Mouse (Mus musculus): ENCODE data around the gene Csde1. TPM values are rescaled to one million over a fixed set of nuclear protein-coding genes. Genes with fewer than 3 reads are reported as not detected.

Csde1 gene
- polyA plus RNA-seq, 1 experiment from 2014 or later, result 312 TPM

- H3K27me3 ChIP-seq (replicated peaks; ENCODE audit: control insufficient read depth, insufficient read depth, low read length), result no peaks in the 10 kb centered on the region
- H3K36me3 ChIP-seq (ENCODE audit: control insufficient read depth, insufficient read depth, low read length), result peaks cover 16% of the 10 kb centered on the region
Measured at GRCm38 (mm10) chr3:102995605-102996321, 24.5 kb upstream of the Csde1 start, which contains the start of gene Sike1. Gene Sike1 (plus strand): TSS chr3:102995708.

GRCm38 (mm10) chr3:102997036-102997435 is 23.2 kb upstream of the Csde1 start:
- WGBS, result 75% methylated on average over 10 of the region's 10 CpGs
- peak overlapping the region; percentile 68; the same call in 1 of the 2 replicates for H3K4me2 ChIP-seq (ENCODE audit: low read length)
- H3K9me3 ChIP-seq (ENCODE audit: control insufficient read depth, low read length), result no peaks in the 10 kb centered on the region
- peaks cover 23% of the 10 kb centered on the region for H3K36me3 ChIP-seq (ENCODE audit: control insufficient read depth, insufficient read depth, low read length)
- no peak overlapping the region for H3K27ac ChIP-seq (ENCODE audit: low read depth, low read length)
- H3K4me3 ChIP-seq (ENCODE audit: low read length), result no peak overlapping the region
- H3K9ac ChIP-seq (ENCODE audit: low read depth, low read length), result no peak overlapping the region
- H3K4me1 ChIP-seq (ENCODE audit: control insufficient read depth, insufficient read depth, low read depth, low read length), result peaks cover 14% of the 10 kb centered on the region
- H3K27me3 ChIP-seq (replicated peaks; ENCODE audit: control insufficient read depth, insufficient read depth, low read length), result no peaks in the 10 kb centered on the region
- ATAC-seq, result no peak

More at GRCm38 (mm10) chr3:102995605-102996321, 24.5 kb upstream of the Csde1 start, which contains the start of gene Sike1:
- Histone ChIP-seq H3K9ac (ENCODE audit: low read depth, low read length) (peak within 1 kb of the TSS; percentile 93), H3K4me1 (ENCODE audit: control insufficient read depth, insufficient read depth, low read depth, low read length) (peaks cover 14% of the 10 kb centered on the region), H3K4me3 (ENCODE audit: low read length) (peak within 1 kb of the TSS; percentile 88), H3K27ac (ENCODE audit: low read depth, low read length) (peak within 1 kb of the TSS; percentile 94), H3K4me2 (ENCODE audit: low read length) (peak within 1 kb of the TSS; percentile 68), H3K9me3 (ENCODE audit: control insufficient read depth, low read length) (no peaks in the 10 kb centered on the region)
- WGBS, result under 1% methylated on average over 46 of the region's 60 CpGs
- ATAC-seq, result peak; percentile 99

GRCm38 (mm10) chr3:102997591-102997990 is 22.6 kb upstream of the Csde1 start:
- H3K4me2 ChIP-seq (ENCODE audit: low read length), result no peak overlapping the region
- no peak for ATAC-seq

GRCm38 (mm10) chr3:103001595-103001994 is 18.6 kb upstream of the Csde1 start:
- Histone ChIP-seq H3K27ac (ENCODE audit: low read depth, low read length) (no peak overlapping the region), H3K4me3 (ENCODE audit: low read length) (no peak overlapping the region), H3K27me3 (replicated peaks; ENCODE audit: control insufficient read depth, insufficient read depth, low read length) (no peaks in the 10 kb centered on the region), H3K9ac (ENCODE audit: low read depth, low read length) (no peak overlapping the region), H3K4me2 (ENCODE audit: low read length) (no peak overlapping the region), H3K36me3 (ENCODE audit: control insufficient read depth, insufficient read depth, low read length) (peaks cover 35% of the 10 kb centered on the region), H3K4me1 (ENCODE audit: control insufficient read depth, insufficient read depth, low read depth, low read length) (peaks cover 6% of the 10 kb centered on the region), H3K9me3 (ENCODE audit: control insufficient read depth, low read length) (no peaks in the 10 kb centered on the region)
- ATAC-seq, result no peak
- 96% methylated on average over 7 of the region's 7 CpGs for WGBS

More at GRCm38 (mm10) chr3:102997591-102997990, 22.6 kb upstream of the Csde1 start:
- WGBS, result 85% methylated on average over 3 of the region's 3 CpGs
- Histone ChIP-seq H3K4me1 (ENCODE audit: control insufficient read depth, insufficient read depth, low read depth, low read length) (peaks cover 14% of the 10 kb centered on the region), H3K9ac (ENCODE audit: low read depth, low read length) (no peak overlapping the region), H3K36me3 (ENCODE audit: control insufficient read depth, insufficient read depth, low read length) (peaks cover 25% of the 10 kb centered on the region), H3K4me3 (ENCODE audit: low read length) (no peak overlapping the region), H3K9me3 (ENCODE audit: control insufficient read depth, low read length) (no peaks in the 10 kb centered on the region), H3K27me3 (replicated peaks; ENCODE audit: control insufficient read depth, insufficient read depth, low read length) (no peaks in the 10 kb centered on the region), H3K27ac (ENCODE audit: low read depth, low read length) (no peak overlapping the region)

- H3K9ac ChIP-seq (ENCODE audit: low read depth, low read length), result no peak overlapping the region
- no peak overlapping the region for H3K4me3 ChIP-seq (ENCODE audit: low read length)
- no peaks in the 10 kb centered on the region for H3K27me3 ChIP-seq (replicated peaks; ENCODE audit: control insufficient read depth, insufficient read depth, low read length)
- no peak overlapping the region for H3K4me2 ChIP-seq (ENCODE audit: low read length)
- 76% methylated on average over 2 of the region's 2 CpGs for WGBS
- no peak overlapping the region for H3K27ac ChIP-seq (ENCODE audit: low read depth, low read length)
- ATAC-seq, result no peak
- H3K4me1 ChIP-seq (ENCODE audit: control insufficient read depth, insufficient read depth, low read depth, low read length), result peaks cover 9% of the 10 kb centered on the region
- no peaks in the 10 kb centered on the region for H3K36me3 ChIP-seq (ENCODE audit: control insufficient read depth, insufficient read depth, low read length)
- H3K9me3 ChIP-seq (ENCODE audit: control insufficient read depth, low read length), result no peaks in the 10 kb centered on the region
Measured at GRCm38 (mm10) chr3:103017350-103017749, 2.9 kb upstream of the Csde1 start.

- Histone ChIP-seq H3K4me1 (ENCODE audit: control insufficient read depth, insufficient read depth, low read depth, low read length) (peaks cover 9% of the 10 kb centered on the region), H3K27me3 (replicated peaks; ENCODE audit: control insufficient read depth, insufficient read depth, low read length) (no peaks in the 10 kb centered on the region), H3K9ac (ENCODE audit: low read depth, low read length) (no peak overlapping the region), H3K4me2 (ENCODE audit: low read length) (peak overlapping the region; percentile 47), H3K4me3 (ENCODE audit: low read length) (no peak overlapping the region; the same call in 1 of the 2 replicates), H3K27ac (ENCODE audit: low read depth, low read length) (peak overlapping the region; percentile 99; the same call in 1 of the 2 replicates), H3K9me3 (ENCODE audit: control insufficient read depth, low read length) (no peaks in the 10 kb centered on the region), H3K36me3 (ENCODE audit: control insufficient read depth, insufficient read depth, low read length) (no peaks in the 10 kb centered on the region)
- ATAC-seq, result no peak
- 96% methylated on average over 2 of the region's 2 CpGs for WGBS
Measured at GRCm38 (mm10) chr3:103019462-103019861, 764 bp upstream of the Csde1 start.

- peak; percentile 93 for ATAC-seq
- peak overlapping the region; percentile 99 for H3K9ac ChIP-seq (ENCODE audit: low read depth, low read length)
- H3K4me2 ChIP-seq (ENCODE audit: low read length), result peak overlapping the region; percentile 66
- H3K4me1 ChIP-seq (ENCODE audit: control insufficient read depth, insufficient read depth, low read depth, low read length), result peaks cover 9% of the 10 kb centered on the region
- H3K27me3 ChIP-seq (replicated peaks; ENCODE audit: control insufficient read depth, insufficient read depth, low read length), result no peaks in the 10 kb centered on the region
- under 1% methylated on average over 33 of the region's 37 CpGs for WGBS
- H3K9me3 ChIP-seq (ENCODE audit: control insufficient read depth, low read length), result no peaks in the 10 kb centered on the region
- H3K4me3 ChIP-seq (ENCODE audit: low read length), result peak overlapping the region; percentile 91
- H3K36me3 ChIP-seq (ENCODE audit: control insufficient read depth, insufficient read depth, low read length), result no peaks in the 10 kb centered on the region
- H3K27ac ChIP-seq (ENCODE audit: low read depth, low read length), result peak overlapping the region; percentile 99
Measured at GRCm38 (mm10) chr3:103020943-103021638, 865 bp downstream of the Csde1 start.

- no peak for ATAC-seq
- no peak overlapping the region for H3K9ac ChIP-seq (ENCODE audit: low read depth, low read length)
- 93% methylated on average over 1 of the region's 1 CpGs for WGBS
- no peak overlapping the region for H3K4me2 ChIP-seq (ENCODE audit: low read length)
- no peak overlapping the region for H3K4me3 ChIP-seq (ENCODE audit: low read length)
- no peak overlapping the region for H3K27ac ChIP-seq (ENCODE audit: low read depth, low read length)
- peaks cover 5% of the 10 kb centered on the region for H3K4me1 ChIP-seq (ENCODE audit: control insufficient read depth, insufficient read depth, low read depth, low read length)
- H3K9me3 ChIP-seq (ENCODE audit: control insufficient read depth, low read length), result no peaks in the 10 kb centered on the region
- H3K36me3 ChIP-seq (ENCODE audit: control insufficient read depth, insufficient read depth, low read length), result peaks cover 12% of the 10 kb centered on the region
- H3K27me3 ChIP-seq (replicated peaks; ENCODE audit: control insufficient read depth, insufficient read depth, low read length), result no peaks in the 10 kb centered on the region
Measured at GRCm38 (mm10) chr3:103026174-103026573, 5.9 kb downstream of the Csde1 start.

- Histone ChIP-seq H3K9me3 (ENCODE audit: control insufficient read depth, low read length) (no peaks in the 10 kb centered on the region), H3K9ac (ENCODE audit: low read depth, low read length) (no peak overlapping the region), H3K4me1 (ENCODE audit: control insufficient read depth, insufficient read depth, low read depth, low read length) (no peaks in the 10 kb centered on the region), H3K27me3 (replicated peaks; ENCODE audit: control insufficient read depth, insufficient read depth, low read length) (no peaks in the 10 kb centered on the region), H3K4me2 (ENCODE audit: low read length) (no peak overlapping the region), H3K27ac (ENCODE audit: low read depth, low read length) (no peak overlapping the region), H3K4me3 (ENCODE audit: low read length) (no peak overlapping the region), H3K36me3 (ENCODE audit: control insufficient read depth, insufficient read depth, low read length) (peaks cover 27% of the 10 kb centered on the region)
- no peak for ATAC-seq
- 95% methylated on average over 6 of the region's 6 CpGs for whole genome bisulfite sequencing
Measured at GRCm38 (mm10) chr3:103040285-103040684, 20.1 kb downstream of the Csde1 start.
